Mouse (Mus musculus) stomach, embryonic 16.5 days (tissue): ENCODE data around the gene Pnn. TPM values are rescaled to one million over a fixed set of nuclear protein-coding genes. Genes with fewer than 3 reads are reported as not detected.

Experiments
- ATAC-seq: fragments of 200-750 bp; cut with Nextera tagmentation; 2 replicates; pipeline ENCODE4 v1.8.0; 2017; ENCODE audit warnings: moderate number of reproducible peaks, moderate TSS enrichment; ENCODE audit not compliant: insufficient read depth, low FRiP score
- H3K27ac ChIP-seq: fragments of 300-500 bp; sonication (generic); 2 replicates; pipeline ENCODE4 v1.5.1; 2014; ENCODE audit warnings: low read length
- H3K27me3 ChIP-seq: fragments of 300-500 bp; sonication (generic); 2 replicates; pipeline ENCODE4 v1.6.1; 2014; ENCODE audit warnings: low read length, control low read depth, mixed read lengths; ENCODE audit not compliant: control insufficient read depth, insufficient read depth
- H3K36me3 ChIP-seq: fragments of 300-500 bp; sonication (generic); 2 replicates; pipeline ENCODE4 v1.6.1; 2014; ENCODE audit warnings: low read length; ENCODE audit not compliant: control insufficient read depth, insufficient read depth
- H3K4me1 ChIP-seq: fragments of 300-500 bp; sonication (generic); 2 replicates; pipeline ENCODE4 v1.6.1; 2014; ENCODE audit warnings: low read length, control low read depth, mixed read lengths; ENCODE audit not compliant: control insufficient read depth, insufficient read depth
- H3K4me2 ChIP-seq: fragments of 300-500 bp; sonication (generic); 2 replicates; pipeline ENCODE4 v1.6.1; 2014; ENCODE audit warnings: low read depth, low read length, mixed read lengths
- H3K4me3 ChIP-seq: fragments of 300-500 bp; sonication (generic); replicated peaks from 2 replicates; pipeline ENCODE4 v1.5.1; 2014; ENCODE audit warnings: mild to moderate bottlenecking, low read length
- H3K9ac ChIP-seq: fragments of 300-500 bp; sonication (generic); 2 replicates; pipeline ENCODE4 v1.6.1; 2014; ENCODE audit warnings: low read length
- H3K9me3 ChIP-seq: fragments of 300-500 bp; sonication (generic); replicated peaks from 2 replicates; pipeline ENCODE4 v1.6.1; 2016; ENCODE audit warnings: low read length, control low read depth; ENCODE audit not compliant: control insufficient read depth
- WGBS: fragments of 180-500 bp; shearing (Covaris S2); extraction: QIAGEN DNeasy Blood & Tissue Kit; methylation state at CpG from one replicate; pipeline ENCODE4 v1.1.7; 2014; 5-methylcytosine and 5-hydroxymethylcytosine counted together
- polyA plus RNA-seq: library from polyadenylated mRNA; unstranded; fragments of >200 nt; fragmentation: Nextera tagmentation; extraction: Ambion mirVana; gene quantifications from 2 replicates; pipeline ENCODE4 v1.2.1, GENCODE M21; 2015

Pnn gene
- polyA plus RNA-seq, 1 experiment from 2014 or later: 85.6 TPM

DNA sequence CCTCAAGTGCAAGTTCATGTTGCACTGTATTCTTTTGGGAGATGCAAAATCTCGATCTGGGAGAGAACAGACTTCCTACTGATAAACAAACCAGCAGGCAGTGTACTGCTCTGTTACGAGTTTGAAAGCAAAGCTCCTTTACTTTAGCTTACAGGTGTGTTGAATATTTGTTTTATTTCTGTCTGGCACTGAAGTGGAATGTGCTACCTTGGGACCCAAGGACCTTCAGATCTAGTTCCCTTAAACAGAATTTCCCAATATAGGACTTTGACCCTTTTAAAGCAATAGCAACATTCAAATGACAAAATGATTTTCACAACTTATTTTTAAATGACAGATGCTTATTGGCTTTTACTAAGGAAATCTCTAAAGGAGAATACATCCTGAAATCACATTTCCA is 26.9 kb downstream of the Pnn start:
- H3K4me2 ChIP-seq: no peak overlapping the region
- no peaks in the 10 kb centered on the region for H3K4me1 ChIP-seq
- H3K36me3 ChIP-seq: no peaks in the 10 kb centered on the region
- no peak overlapping the region for H3K27ac ChIP-seq
- H3K27me3 ChIP-seq: no peaks in the 10 kb centered on the region
- H3K9ac ChIP-seq: no peak overlapping the region
- 21% methylated on average over 2 of the region's 2 CpGs for WGBS
- no peak overlapping the region for H3K4me3 ChIP-seq
- no peaks in the 10 kb centered on the region for H3K9me3 ChIP-seq
- ATAC-seq: no peak

DNA sequence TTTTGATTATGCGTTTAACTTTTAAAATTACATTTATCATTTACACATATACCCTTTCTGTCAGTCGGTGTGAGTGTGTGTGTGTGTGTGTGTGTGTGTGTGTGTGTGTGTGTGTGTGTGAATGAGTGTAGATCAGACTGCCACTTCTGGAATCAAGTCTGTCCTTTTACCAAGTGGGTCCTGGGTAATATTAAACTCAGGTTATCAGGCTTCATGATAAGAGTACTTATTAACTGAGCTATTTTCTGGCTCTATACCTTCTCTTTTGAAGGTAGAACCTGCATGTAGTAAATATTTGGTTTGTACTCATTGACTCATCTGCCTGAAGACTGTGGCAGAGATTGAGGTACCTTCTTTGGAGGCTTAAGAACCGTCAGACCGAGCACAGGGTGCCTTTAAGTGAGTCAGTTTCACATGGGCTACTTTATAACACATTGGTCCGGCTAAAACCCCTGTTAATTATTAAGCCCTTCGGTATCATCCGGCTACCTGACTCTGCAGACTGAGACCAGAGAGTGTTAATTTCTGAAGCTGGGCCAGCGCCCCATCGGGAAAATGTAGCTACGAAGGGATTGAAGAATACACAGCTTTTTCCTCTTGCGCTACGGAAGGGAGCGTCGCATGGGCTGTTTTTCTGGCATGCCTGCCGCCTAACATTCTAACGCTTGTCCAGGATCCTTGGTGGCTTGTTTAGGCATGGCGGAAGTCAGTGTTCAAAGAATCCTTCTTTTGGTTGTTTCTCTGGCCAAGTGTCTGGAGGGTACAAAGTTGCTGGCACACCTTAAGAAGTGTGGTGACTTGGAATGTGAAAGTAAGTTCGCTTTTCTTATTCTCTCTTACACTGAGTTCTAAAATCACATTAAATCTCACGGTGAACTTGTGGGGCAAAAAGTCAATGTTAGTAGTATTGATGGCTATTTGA is 28.7 kb downstream of the Pnn start, which contains the start of gene Mia2:
Mia2 (plus strand) TSS at position 696 of the 922 bp plus-strand sequence.
- Histone ChIP-seq H3K9me3 (no peaks in the 10 kb centered on the region), H3K9ac (peak within 1 kb of the TSS; percentile 64), H3K4me1 (no peaks in the 10 kb centered on the region), H3K4me2 (peak within 1 kb of the TSS; percentile 40), H3K27me3 (no peaks in the 10 kb centered on the region), H3K4me3 (peak within 1 kb of the TSS; percentile 40), H3K36me3 (no peaks in the 10 kb centered on the region), H3K27ac (peak within 1 kb of the TSS; percentile 92)
- 58% methylated on average over 19 of the region's 19 CpGs for WGBS
- peak; percentile 86; the same call in 1 of the 2 replicates for ATAC-seq

DNA sequence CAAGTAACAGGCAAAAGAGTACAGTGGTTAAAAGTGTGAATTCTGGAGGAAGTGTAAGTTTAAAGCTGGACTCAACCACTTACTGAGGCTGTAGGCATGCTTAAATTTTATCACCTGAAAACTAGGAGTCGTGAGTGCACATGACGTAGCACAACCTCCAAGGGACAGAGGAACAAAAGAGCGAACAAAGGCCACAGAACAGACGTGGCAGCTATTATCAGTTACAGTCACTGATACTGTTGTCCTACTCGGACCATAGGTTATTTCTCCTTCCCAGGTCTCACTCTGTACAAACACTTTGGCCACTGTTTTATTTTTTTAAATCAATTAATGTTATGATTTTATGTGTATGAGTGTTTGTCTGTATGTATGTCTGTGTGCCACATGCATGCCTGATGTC is 38.1 kb downstream of the Pnn start:
- Histone ChIP-seq H3K9ac (no peak overlapping the region), H3K9me3 (no peaks in the 10 kb centered on the region), H3K27me3 (no peaks in the 10 kb centered on the region), H3K4me2 (no peak overlapping the region), H3K4me3 (no peak overlapping the region), H3K36me3 (no peaks in the 10 kb centered on the region), H3K4me1 (no peaks in the 10 kb centered on the region), H3K27ac (no peak overlapping the region)
- no peak for ATAC-seq
- WGBS: 66% methylated on average over 5 of the region's 5 CpGs

DNA sequence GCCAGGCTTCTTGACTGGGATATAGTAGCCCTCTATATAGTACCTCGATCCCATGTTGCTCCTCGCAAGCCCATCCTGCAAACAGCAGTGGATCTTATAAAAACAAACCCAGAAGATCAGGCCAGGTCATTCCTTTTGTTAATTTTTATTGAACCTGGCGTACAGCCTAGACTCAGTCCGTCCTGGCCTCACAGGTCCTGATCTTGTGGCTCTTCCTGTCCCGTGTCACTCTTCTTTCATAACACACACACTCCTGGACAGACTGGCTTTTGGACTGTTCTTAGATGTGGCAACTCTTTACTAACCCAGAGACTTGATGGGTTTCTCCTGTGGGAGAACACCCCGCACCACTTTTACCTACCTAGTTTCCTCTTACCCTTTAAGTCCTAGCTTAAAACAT is 39.2 kb downstream of the Pnn start:
- Histone ChIP-seq H3K27ac (no peak overlapping the region), H3K9ac (no peak overlapping the region), H3K36me3 (no peaks in the 10 kb centered on the region), H3K4me2 (no peak overlapping the region), H3K4me3 (no peak overlapping the region), H3K27me3 (no peaks in the 10 kb centered on the region), H3K4me1 (no peaks in the 10 kb centered on the region), H3K9me3 (no peaks in the 10 kb centered on the region)
- WGBS: 76% methylated on average over 6 of the region's 6 CpGs
- no peak for ATAC-seq

DNA sequence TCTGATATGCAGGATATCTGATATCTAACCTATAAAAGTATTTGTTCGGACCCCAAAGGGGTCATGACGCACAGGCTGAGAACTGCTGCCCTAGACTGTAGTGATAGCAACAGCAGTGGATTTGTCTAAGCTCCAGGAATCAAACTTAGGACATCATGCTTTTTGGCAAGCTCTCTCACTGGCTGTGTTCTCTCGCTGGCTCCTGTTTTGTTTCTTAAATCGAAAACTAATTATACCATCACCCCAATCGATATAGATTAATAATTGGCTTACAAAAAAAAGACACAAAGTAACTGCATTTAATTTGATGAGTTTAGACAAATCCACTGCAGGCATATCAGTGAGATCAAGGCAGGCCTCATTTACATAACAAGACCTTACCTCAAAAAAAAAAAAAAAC is 39.8 kb downstream of the Pnn start:
- 86% methylated on average over 5 of the region's 5 CpGs for WGBS
- no peaks in the 10 kb centered on the region for H3K27me3 ChIP-seq
- H3K9me3 ChIP-seq: no peaks in the 10 kb centered on the region
- H3K4me2 ChIP-seq: no peak overlapping the region
- H3K27ac ChIP-seq: no peak overlapping the region
- H3K9ac ChIP-seq: no peak overlapping the region
- H3K36me3 ChIP-seq: no peaks in the 10 kb centered on the region
- H3K4me3 ChIP-seq: no peak overlapping the region
- no peak for ATAC-seq
- H3K4me1 ChIP-seq: no peaks in the 10 kb centered on the region

DNA sequence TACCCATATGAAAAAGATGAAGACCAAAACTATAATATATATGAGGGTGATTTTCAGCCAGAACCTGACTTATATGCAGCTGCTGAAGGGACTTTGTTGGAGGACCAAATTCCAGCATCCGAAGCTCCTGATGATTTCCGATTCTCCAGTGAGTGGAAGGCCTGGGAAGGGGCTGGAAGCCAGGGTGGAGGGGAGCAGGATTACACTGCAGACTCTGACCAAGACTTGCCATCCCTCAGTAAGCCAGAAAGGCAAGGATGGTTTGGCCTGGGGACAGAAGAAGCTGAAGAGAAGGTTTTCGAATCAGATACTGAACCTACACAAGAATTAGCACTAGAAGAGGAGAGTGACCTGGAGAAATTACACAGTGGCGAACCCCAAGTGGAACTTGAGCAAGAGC is 41.2 kb downstream of the Pnn start:
- Histone ChIP-seq H3K9ac (no peak overlapping the region), H3K27me3 (no peaks in the 10 kb centered on the region), H3K9me3 (no peaks in the 10 kb centered on the region), H3K36me3 (no peaks in the 10 kb centered on the region), H3K27ac (no peak overlapping the region), H3K4me2 (no peak overlapping the region), H3K4me3 (no peak overlapping the region), H3K4me1 (no peaks in the 10 kb centered on the region)
- ATAC-seq: no peak
- WGBS: 87% methylated on average over 4 of the region's 4 CpGs

DNA sequence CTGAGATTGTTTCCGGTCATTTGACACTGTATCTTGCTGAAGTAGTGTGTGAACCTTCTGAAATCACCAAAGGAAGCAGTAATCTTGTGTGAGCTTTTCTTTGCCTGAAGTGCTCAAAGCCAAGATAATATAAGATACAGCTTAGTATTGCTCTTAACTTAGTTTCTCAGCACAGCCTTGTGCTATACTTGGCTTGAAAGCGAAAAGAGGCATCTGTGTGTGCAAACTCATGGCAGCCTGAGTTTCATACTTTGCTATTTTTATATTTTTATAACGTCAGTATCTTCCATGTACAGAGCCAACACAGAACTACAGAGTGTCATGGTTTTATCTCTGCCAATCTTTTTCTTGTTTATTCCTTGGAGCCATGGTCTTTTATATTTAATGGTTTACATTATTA is 50.5 kb downstream of the Pnn start:
- Histone ChIP-seq H3K27ac (no peak overlapping the region), H3K4me1 (no peaks in the 10 kb centered on the region), H3K27me3 (no peaks in the 10 kb centered on the region), H3K4me3 (no peak overlapping the region), H3K9me3 (no peaks in the 10 kb centered on the region), H3K9ac (no peak overlapping the region), H3K36me3 (no peaks in the 10 kb centered on the region), H3K4me2 (no peak overlapping the region)
- ATAC-seq: no peak
- WGBS: 74% methylated on average over 3 of the region's 3 CpGs

Other genes with a start within 250 kb of the Pnn start
- gene Sec23a, start 54.9 kb upstream of the Pnn start, polyA plus RNA-seq: 79.6 and 80.8 TPM in 2 replicates
- gene Gemin2, start 53.5 kb upstream of the Pnn start, polyA plus RNA-seq: 21.3 and 25.7 TPM in 2 replicates
- 80.7 and 90.5 TPM in 2 replicates for gene Trappc6b, start 5.4 kb upstream of the Pnn start, polyA plus RNA-seq
- 76.4 and 79.6 TPM in 2 replicates for gene Mia2, start 28.9 kb downstream of the Pnn start, polyA plus RNA-seq
- gene Fbxo33, start 152.8 kb downstream of the Pnn start, polyA plus RNA-seq: 3.5 and 4.8 TPM in 2 replicates